In genomic region chr6:137509341-137510045, GRCm38 (mm10) we compare ENCODE assay signal across 24 mouse cellular contexts.
"Had no signal": no experiment of that assay in that cellular context is flagged by ENCODE, and none has a peak within 500 bp of the region (broad histone marks: within the 10 kb centered on the region; RNA-seq: fewer than 3 reads in every experiment).

No protein-coding gene starts in this region.

- H3K27me3 ChIP-seq: kidney, embryonic 15.5 days; limb, embryonic 13.5 days; liver, embryonic 12.5 days; liver, embryonic 15.5 days; lung, embryonic 15.5 days; neural tube, embryonic 12.5 days; neural tube, embryonic 15.5 days; stomach, embryonic 15.5 days had no signal

- H3K4me3 ChIP-seq: kidney, embryonic 15.5 days; left cerebral cortex, adult 2 months; limb, embryonic 13.5 days; liver, embryonic 12.5 days; liver, embryonic 15.5 days; lung, embryonic 15.5 days; megakaryocyte, embryonic 14.5 days; midbrain, embryonic 10.5 days; neural tube, embryonic 12.5 days; neural tube, embryonic 15.5 days; stomach, embryonic 15.5 days had no signal

- H3K9me3 ChIP-seq: kidney, embryonic 15.5 days; limb, embryonic 13.5 days; liver, embryonic 12.5 days; liver, embryonic 15.5 days; lung, embryonic 15.5 days; midbrain, embryonic 10.5 days; neural tube, embryonic 12.5 days; neural tube, embryonic 15.5 days; stomach, embryonic 15.5 days had no signal

- H3K4me1 ChIP-seq: kidney, embryonic 15.5 days; limb, embryonic 13.5 days; liver, embryonic 15.5 days; lung, embryonic 15.5 days; midbrain, embryonic 10.5 days; neural tube, embryonic 12.5 days; neural tube, embryonic 15.5 days; stomach, embryonic 15.5 days had no signal

- H3K27ac ChIP-seq: kidney, embryonic 15.5 days; left cerebral cortex, adult 2 months; limb, embryonic 13.5 days; liver, embryonic 12.5 days; liver, embryonic 15.5 days; lung, embryonic 15.5 days; midbrain, embryonic 10.5 days; neural tube, embryonic 12.5 days; neural tube, embryonic 15.5 days; stomach, embryonic 15.5 days had no signal

- H3K4me2 ChIP-seq: kidney, embryonic 15.5 days; limb, embryonic 13.5 days; liver, embryonic 12.5 days; liver, embryonic 15.5 days; lung, embryonic 15.5 days; neural tube, embryonic 12.5 days; neural tube, embryonic 15.5 days; stomach, embryonic 15.5 days had no signal

- H3K9ac ChIP-seq: kidney, embryonic 15.5 days; limb, embryonic 13.5 days; liver, embryonic 12.5 days; liver, embryonic 15.5 days; lung, embryonic 15.5 days; neural tube, embryonic 12.5 days; neural tube, embryonic 15.5 days; stomach, embryonic 15.5 days had no signal

- H3K36me3 ChIP-seq: liver, embryonic 12.5 days; liver, embryonic 15.5 days; midbrain, embryonic 10.5 days; neural tube, embryonic 12.5 days; neural tube, embryonic 15.5 days had no signal

- DNase-seq: kidney, postnatal 10 days; kidney, postnatal 36 days; layer of hippocampus, postnatal 36 days; left cerebral cortex, postnatal 4 days; liver; lung, adult 18-20 months; lung, postnatal 10 days; lung, postnatal 36 days; midbrain, embryonic 14.5 days; retina, postnatal 1 day; right cerebral cortex, postnatal 25 days; spleen, adult 18-20 months; thymus, postnatal 25 days had no signal
